Mouse (Mus musculus) spleen, postnatal 36 days (tissue): Measurements from ENCODE around the gene Art1.

Experiments
- DNase-seq, 2 experiments: peaks; one replicate each; pipeline ENCODE4 v3.0.0; 2022; ENCODE audit warnings: low spot score in 2 of 2, mixed read lengths in 1 of 2

The Art1 gene

DNA sequence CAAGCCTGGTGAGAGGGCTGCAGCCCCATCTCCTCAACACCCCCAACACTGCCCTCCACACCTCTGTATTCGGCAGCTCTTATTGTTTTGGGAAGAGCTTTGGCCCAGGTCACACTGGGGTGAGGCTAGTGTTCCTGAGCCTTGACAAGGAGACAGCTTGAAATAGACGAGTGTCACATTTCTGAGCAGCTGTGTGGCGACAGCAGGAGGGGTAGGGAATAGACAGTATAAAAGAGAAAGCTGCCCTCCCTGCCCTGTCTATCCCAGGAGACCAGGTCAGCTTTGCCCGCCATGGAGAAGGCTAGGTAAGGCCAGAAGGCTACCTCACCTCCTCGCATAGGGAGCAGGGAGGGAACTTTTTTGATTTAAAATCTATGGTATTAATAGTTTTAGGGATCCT, at the start of gene Art1:
Gene Art1, plus strand, starts transcription at position 257 of the 400 bp plus-strand sequence.
- DNase-seq, result no peak

- DNase-seq, result no peak
These were observed 40.2 kb upstream of the Art1 start for GRCm38 (mm10) chr7:102061353-102061752.

DNA sequence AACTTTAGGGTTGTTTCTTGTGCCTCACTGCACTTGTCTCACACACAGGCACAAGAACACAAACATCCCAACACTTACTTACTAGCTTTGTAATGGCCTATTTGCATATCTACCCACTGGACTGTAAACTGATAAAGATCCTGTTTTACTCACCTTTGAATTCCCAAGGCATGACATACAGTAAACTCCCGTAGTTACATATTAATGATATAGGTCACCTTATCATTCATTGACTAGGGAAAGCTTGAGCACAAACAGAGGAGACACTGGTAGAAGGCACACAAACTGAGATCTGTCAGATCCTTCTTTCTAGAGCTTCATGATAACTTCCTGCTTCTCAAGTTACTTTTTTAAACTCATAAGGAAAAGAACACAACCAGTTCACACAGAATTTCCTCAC, 39.3 kb upstream of the Art1 start:
- no peak for DNase-seq

GRCm38 (mm10) chr7:102063891-102064290, 37.7 kb upstream of the Art1 start:
- no peak for DNase-seq

- DNase-seq, result no peak
These were observed 36.9 kb upstream of the Art1 start for GRCm38 (mm10) chr7:102064655-102065045.

- DNase-seq, result peak; percentile 92 to 93
These were observed 36.3 kb upstream of the Art1 start, which contains the start of the genes Rnf121, Xndc1 and Xntrpc for GRCm38 (mm10) chr7:102065046-102065891. Rnf121 (minus strand) TSS chr7:102065469. Xndc1 (plus strand) TSS chr7:102065511. Xntrpc (plus strand) TSS chr7:102065713.

DNA sequence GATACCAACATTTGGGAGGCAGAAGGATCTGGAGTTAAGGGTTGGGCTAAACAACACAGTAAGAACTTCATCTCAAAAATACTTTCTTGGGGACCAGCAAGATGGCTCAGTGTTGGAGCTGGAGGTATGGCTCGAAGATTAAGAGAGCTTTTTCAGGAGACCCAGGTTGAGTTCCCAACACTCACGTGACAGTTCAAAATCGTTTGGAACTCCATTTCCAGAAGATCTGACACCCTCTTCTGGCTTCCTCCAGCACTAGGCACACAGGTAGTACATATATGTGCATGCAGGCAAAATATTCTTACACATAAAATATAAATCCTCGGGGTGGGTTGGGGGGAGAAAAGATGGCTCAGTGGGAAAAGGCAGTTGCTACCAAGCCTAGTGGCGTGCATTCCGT, 35.2 kb upstream of the Art1 start:
- DNase-seq, result no peak

DNA sequence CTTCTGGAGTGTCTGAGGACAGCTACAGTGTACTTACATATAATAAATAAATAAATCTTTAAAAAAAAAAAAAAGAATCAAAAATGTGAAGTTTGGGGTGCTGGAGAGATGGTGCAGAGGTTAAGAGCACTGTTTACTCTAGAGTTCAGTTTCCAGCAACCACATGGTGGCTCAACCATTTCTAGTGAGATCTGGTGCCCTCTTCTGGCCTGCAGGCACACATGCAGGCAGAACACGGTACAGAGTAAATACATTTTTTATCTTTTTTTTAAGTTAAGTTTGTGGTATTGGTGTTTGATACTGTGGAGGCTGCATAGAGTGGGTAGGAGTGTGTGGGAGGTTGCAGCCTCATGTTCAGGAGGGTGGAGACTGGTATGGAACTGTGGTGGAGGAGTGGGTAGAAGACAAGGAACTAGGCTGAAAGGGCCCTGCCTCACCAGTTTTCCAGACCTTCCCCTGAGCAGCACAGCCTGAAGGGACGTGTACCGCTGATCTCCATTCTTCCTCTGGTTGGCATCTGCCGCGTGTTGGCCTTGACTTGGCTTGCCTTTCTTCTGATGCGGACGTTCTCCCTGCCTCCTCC, 24.7 kb upstream of the Art1 start:
- no peak for DNase-seq

- DNase-seq, result no peak
These were observed 23.0 kb upstream of the Art1 start for GRCm38 (mm10) chr7:102078517-102078916.

- DNase-seq, result no peak
These were observed 21.2 kb upstream of the Art1 start for GRCm38 (mm10) chr7:102080311-102080710.

DNA sequence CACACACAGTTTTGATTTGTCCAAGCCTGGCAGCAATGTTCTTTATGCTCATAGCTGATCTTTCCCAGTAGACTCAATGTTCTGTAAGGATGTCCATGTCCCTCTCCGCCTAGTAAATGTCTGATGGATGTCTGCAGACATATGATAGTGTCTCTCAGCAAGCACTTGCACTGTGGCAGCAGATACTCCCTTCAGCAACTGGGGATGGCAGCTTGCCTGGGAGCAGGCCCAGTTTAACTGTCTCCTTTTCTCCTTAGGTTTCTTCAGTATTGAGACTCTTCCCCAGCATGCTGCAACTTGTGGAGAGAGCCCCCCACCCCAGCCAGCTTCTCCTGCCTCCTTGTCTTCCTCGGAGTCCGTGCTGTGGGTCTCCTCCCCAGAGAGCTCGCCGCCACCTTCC, 19.8 kb upstream of the Art1 start:
- no peak for DNase-seq

- DNase-seq, result no peak
These were observed 18.7 kb upstream of the Art1 start, which contains the start of gene Trpc2 for GRCm38 (mm10) chr7:102082816-102083215. Trpc2 (plus strand) TSS chr7:102083116.

GRCm38 (mm10) chr7:102084041-102084696, 17.4 kb upstream of the Art1 start:
- DNase-seq, result no peak

- DNase-seq, result no peak
These were observed 14.2 kb upstream of the Art1 start for GRCm38 (mm10) chr7:102087336-102087735.

GRCm38 (mm10) chr7:102099760-102100661, 1.5 kb upstream of the Art1 start:
- DNase-seq, result peak; percentile 25 to 49

- DNase-seq, result no peak
These were observed 675 bp upstream of the Art1 start for GRCm38 (mm10) chr7:102100868-102101267.

DNA sequence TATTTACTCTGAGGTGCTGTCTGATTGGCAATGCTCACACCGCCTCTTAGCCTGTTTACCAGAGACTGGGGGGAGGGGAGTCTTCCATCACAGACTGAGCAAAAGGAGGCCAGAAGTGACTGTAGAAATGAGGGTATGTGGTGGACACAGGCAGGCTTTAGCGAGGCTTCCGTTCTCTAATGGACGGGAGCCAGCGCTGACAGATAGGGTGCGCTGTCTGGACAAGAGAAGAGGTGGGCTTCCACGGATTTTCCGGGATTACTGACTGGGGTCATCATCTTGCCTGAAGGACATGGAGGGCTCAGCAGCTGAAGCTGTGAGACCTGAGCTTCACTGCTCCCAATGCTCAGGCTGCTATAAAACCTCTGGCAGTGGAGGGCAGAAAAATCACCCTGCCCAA, 698 bp downstream of the Art1 start:
- DNase-seq, result no peak

DNA sequence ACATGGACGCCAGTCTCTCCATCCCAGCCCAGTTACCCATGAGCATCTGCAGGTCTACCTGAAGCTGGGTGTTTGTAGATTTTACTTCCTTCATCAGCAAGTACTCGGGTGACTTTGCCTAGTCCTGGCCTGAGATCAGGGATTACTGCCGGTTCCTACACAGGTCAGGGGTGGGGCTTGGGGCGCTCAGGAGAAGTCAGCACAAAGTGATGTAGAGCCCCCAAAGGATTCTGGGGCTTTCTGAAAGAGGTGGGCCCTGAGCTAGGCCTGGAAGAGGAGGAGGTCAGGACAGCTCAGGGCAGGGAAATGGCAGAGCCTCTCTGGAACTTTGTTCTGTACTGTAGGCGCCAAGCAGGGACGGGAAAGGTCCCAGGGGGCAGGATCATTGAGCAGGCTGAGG, 1.2 kb downstream of the Art1 start:
- no peak for DNase-seq

DNA sequence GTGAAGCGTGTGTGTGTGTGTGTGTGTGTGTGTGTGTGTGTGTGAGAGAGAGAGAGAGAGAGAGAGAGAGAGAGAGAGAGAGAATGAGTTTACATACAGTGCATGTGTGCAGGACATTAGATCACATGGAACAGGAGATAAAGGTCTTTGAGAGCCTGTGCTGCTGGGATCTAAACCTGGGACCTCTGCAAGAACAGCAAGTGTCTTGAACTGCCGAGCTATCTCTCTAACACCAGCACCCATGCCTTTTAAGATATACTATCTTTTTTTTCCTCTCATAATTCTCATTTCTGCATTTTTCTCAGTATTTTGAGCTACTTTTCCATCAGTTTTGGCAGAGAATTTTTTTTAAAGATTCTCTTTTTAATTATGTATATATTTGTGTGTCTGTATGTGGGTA, 2.0 kb downstream of the Art1 start:
- no peak for DNase-seq

- no peak for DNase-seq
These were observed 2.6 kb downstream of the Art1 start for GRCm38 (mm10) chr7:102104126-102104525.

GRCm38 (mm10) chr7:102106700-102107141, 5.2 kb downstream of the Art1 start:
- DNase-seq, result no peak
